Mouse (Mus musculus): ENCODE data around the gene Dgat2. TPM values are rescaled to one million over a fixed set of nuclear protein-coding genes. Genes with fewer than 3 reads are reported as not detected.

Dgat2 gene
- total RNA-seq, 2 experiments from 2014 or later = 4.2 to 5.3 TPM

DNA sequence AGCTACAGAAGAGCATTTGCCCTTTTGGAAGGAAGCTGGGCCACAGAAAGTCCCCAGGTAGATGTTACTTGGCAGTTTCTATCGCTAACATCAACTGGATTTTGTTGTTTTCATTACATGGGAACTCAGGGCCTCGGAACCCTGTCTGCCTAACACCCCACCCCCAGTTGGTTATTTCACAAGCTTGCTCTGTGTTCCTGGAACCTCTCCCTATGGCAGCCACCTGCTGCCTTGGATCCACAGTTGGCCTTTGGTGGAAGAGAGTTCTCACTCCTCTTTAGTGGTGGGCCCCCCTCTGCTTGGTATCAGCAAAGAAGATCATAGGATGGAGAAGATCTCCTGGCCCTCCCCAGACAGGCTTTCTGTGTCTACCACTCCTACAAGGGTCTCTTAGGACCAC is 16.3 kb upstream of the Dgat2 start:
- no peak for ATAC-seq (replicated peaks; ENCODE audit: low FRiP score, poor library complexity, severe bottlenecking)

GRCm38 (mm10) chr7:99194511-99194910 is 12.0 kb upstream of the Dgat2 start:
- no peak for ATAC-seq (replicated peaks; ENCODE audit: low FRiP score, poor library complexity, severe bottlenecking)

DNA sequence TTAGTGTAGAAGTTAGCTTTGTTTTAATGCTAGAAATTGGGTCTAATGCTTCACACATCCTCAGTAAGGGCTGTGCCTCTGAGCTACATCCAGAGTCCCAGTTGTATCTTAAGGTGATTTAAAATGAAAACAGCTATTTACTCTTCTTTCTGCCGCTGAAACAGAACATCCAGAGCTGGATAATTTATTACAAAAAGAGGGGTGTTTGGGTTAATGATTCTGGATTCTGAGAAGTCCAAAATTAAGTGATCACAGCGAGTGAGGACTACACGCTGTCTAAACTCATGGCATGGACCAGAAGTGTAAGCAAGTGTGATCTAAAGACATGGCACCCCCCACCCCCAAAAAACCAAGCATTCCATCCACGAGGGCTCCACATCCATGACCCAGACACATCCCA is 11.4 kb upstream of the Dgat2 start:
- ATAC-seq (replicated peaks; ENCODE audit: low FRiP score, poor library complexity, severe bottlenecking) = no peak

GRCm38 (mm10) chr7:99191411-99191810 is 8.9 kb upstream of the Dgat2 start:
- ATAC-seq (replicated peaks; ENCODE audit: low FRiP score, poor library complexity, severe bottlenecking) = no peak

DNA sequence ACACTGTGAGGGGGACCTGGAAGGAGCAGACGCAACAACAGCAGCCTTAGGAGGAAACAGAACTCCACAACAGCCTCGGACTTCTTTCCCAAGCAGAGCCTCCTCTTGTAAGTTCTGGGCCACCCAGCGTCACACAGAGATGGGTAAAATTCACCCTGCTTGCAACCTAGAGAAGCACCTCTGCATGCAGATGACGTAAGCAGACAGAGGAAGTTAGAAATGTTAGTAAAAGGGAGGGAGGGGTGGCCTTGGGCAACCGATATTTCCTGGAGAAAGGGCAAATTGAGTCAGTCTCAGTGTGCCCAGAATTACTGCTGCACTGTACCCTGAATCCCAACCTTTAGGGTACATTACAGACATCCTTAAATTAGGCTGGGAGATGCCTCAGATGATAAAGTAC is 7.4 kb upstream of the Dgat2 start:
- no peak for ATAC-seq (replicated peaks; ENCODE audit: low FRiP score, poor library complexity, severe bottlenecking)

GRCm38 (mm10) chr7:99188630-99189029 is 6.1 kb upstream of the Dgat2 start:
- no peak for ATAC-seq (replicated peaks; ENCODE audit: low FRiP score, poor library complexity, severe bottlenecking)

GRCm38 (mm10) chr7:99187451-99187850 is 4.9 kb upstream of the Dgat2 start:
- no peak for ATAC-seq (replicated peaks; ENCODE audit: low FRiP score, poor library complexity, severe bottlenecking)

- no peak for ATAC-seq (replicated peaks; ENCODE audit: low FRiP score, poor library complexity, severe bottlenecking)
Observed at GRCm38 (mm10) chr7:99185405-99185804, 2.9 kb upstream of the Dgat2 start.

DNA sequence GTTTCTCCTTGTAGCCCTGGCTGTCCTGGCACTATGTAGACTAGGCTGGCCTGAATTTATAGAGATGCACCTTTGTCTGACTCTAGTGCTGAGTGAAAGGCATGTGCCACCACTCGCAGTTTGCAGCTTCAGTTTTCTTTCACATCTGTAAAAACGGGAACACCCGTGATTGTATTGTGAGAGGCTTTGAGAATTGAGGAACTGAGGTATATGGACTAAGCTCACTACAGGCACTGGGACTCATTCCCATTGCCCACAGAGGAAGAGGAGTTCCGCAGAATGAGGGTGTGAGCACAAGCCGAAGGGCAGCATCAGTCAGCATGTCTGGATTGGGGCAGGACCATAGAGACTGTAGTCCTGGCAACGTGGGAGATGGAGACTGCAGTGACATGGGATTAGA is 1.2 kb upstream of the Dgat2 start:
- ATAC-seq (replicated peaks; ENCODE audit: low FRiP score, poor library complexity, severe bottlenecking) = no peak

DNA sequence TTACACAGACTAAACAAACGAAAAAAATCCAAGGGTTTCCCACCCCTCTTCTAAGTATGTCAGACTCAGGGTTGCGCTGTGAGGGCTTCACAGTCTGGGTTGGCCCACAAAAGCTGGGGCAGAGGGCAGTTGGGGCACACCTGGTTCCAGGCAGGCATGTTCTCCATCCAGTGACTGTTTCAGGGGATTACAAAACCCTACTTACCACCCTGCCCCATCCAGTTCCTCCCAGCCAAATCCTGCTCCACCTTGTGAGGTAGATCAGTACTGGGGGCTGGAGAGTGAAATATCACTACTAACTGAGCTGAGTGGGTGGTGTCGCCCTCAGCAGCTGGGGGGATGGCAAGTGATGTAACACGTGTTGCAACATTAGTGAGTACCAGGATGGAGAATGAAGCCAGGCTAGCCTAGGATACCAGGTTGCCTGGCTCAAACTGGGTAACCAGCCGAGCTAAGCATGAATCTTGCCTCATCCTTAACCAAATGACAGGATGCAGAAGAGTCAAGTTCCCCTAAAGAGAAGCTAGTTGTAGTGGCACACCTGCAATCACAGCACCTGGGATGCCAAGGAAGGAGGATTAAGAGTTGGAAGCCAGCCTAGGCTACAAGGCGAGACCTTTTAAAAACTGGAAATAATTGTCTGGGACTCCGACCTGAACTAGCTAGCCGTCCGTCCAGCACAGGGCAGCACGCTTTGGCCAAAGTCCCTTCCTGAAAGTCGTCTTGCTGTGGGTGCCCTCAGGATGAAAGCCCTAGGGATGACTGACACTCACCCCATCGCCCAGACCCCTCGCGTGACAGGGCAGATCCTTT is 694 bp downstream of the Dgat2 start:
- ATAC-seq (replicated peaks; ENCODE audit: low FRiP score, poor library complexity, severe bottlenecking) = no peak

GRCm38 (mm10) chr7:99180162-99180561 is 2.4 kb downstream of the Dgat2 start:
- ATAC-seq (replicated peaks; ENCODE audit: low FRiP score, poor library complexity, severe bottlenecking) = no peak

- no peak for ATAC-seq (replicated peaks; ENCODE audit: low FRiP score, poor library complexity, severe bottlenecking)
Observed at GRCm38 (mm10) chr7:99179271-99179670, 3.2 kb downstream of the Dgat2 start.

- ATAC-seq (replicated peaks; ENCODE audit: low FRiP score, poor library complexity, severe bottlenecking) = no peak
Observed at GRCm38 (mm10) chr7:99177386-99177785, 5.1 kb downstream of the Dgat2 start.

GRCm38 (mm10) chr7:99175666-99176065 is 6.9 kb downstream of the Dgat2 start:
- no peak for ATAC-seq (replicated peaks; ENCODE audit: low FRiP score, poor library complexity, severe bottlenecking)

DNA sequence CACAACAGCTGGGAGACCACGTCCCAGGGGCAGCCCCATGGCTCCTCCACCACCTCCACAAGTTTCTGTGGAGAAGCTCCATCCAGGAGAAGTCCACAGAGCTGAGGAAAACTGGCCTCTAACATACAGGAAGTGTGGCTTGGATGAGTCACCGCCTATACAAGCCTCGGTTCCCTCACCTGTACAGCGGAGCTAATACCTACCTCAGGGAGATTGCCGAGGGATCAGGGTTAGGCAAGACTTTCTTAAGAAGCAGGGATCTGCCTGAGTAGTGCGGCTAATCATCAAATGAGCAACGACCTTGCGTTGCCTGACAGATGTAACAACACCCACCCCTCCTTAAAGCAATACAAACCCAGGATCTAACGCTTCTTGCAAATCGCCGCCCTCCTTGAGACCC is 7.4 kb downstream of the Dgat2 start:
- no peak for ATAC-seq (replicated peaks; ENCODE audit: low FRiP score, poor library complexity, severe bottlenecking)

GRCm38 (mm10) chr7:99174006-99174405 is 8.5 kb downstream of the Dgat2 start:
- no peak for ATAC-seq (replicated peaks; ENCODE audit: low FRiP score, poor library complexity, severe bottlenecking)

DNA sequence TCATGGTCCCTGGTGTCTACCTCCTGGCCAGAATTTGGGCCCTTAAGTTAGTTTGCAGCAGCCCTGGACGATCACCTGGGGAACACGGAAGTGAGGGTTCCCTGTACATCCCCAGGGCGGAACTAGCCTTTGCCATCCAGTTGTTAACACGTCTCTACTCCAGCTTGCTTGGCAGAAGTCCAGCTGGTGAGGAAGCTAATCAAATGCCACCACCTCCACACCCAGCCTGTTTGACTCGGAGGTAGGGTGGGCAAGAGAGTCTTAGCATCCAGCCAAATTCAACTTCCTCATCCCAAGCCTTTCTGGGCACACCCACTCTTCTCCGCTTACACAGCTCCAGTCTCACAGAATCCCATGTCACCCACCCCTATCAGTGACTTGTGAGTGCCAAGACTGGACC is 9.6 kb downstream of the Dgat2 start:
- no peak for ATAC-seq (replicated peaks; ENCODE audit: low FRiP score, poor library complexity, severe bottlenecking)

DNA sequence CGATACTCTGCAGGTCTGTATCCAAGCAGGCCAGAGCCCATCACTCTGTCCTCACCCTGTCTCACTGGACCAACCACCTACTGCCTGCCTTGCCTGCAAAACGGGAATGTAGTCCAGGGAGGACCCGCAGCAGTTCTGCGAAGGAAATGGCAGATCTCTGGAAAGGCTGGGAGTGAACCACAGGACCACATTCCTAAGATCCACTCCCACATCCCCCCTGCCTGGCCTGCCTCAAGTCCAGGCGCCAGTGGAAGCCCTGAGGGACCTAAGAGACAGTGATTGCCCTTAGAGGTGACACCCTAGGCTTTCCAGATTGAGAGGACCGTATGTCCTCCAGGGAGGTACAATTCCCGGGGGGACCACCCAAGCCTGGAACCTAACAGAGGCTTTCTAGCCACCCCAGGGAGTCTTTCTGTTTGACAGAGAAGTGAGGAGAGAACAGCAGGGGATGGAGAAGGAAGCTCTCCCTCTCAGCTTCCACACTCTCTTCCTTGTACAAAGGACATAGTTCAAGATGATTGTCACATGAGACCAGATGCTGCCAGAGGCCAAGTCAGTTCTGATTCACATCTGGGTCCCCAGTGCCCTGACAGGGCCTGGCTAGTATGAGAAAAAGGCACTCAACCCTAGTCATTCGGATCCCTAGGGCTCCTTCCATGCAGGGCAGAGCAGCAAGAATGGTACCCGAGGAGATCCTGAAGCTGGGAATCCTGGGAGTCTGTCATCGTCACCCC is 10.6 kb downstream of the Dgat2 start:
- ATAC-seq (replicated peaks; ENCODE audit: low FRiP score, poor library complexity, severe bottlenecking) = no peak

GRCm38 (mm10) chr7:99170519-99170918 is 12.0 kb downstream of the Dgat2 start:
- no peak for ATAC-seq (replicated peaks; ENCODE audit: low FRiP score, poor library complexity, severe bottlenecking)

- no peak for ATAC-seq (replicated peaks; ENCODE audit: low FRiP score, poor library complexity, severe bottlenecking)
Observed at GRCm38 (mm10) chr7:99169717-99170403, 12.7 kb downstream of the Dgat2 start.

DNA sequence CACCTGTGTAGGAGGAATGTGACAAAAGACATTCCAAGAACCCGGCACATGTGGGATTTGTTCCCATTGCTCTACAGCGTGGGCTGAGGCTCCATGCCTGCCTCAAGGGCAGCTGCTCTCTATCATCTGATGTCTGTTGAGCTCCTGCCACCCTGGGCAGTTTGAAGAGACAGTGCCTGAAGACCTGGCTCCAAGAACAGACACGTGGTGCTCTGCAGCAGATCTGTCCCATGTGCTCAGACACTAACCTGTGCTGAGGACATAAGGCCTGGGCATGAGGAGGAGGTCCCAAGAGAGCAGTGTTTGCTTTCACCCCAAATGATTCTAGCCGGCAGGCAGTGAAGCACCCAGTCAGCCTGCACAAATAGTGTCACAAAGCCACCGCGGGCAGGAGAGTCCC is 13.8 kb downstream of the Dgat2 start:
- no peak for ATAC-seq (replicated peaks; ENCODE audit: low FRiP score, poor library complexity, severe bottlenecking)
